Mouse (Mus musculus) embryo, embryonic 11 days (tissue): ENCODE results near the gene Srrm1.
A peak's percentile ranks its signal among the peaks of the same experiment; 100 is the strongest.
"Not testable (repeated sequence)": the region's sequence is repeated elsewhere in the genome, so short reads cannot be mapped to it uniquely, and the experiment has no call there.

Experiments
- DNase-seq: peaks from one replicate; pipeline ENCODE4 v3.0.0-alpha.2; 2015

The Srrm1 gene

DNA sequence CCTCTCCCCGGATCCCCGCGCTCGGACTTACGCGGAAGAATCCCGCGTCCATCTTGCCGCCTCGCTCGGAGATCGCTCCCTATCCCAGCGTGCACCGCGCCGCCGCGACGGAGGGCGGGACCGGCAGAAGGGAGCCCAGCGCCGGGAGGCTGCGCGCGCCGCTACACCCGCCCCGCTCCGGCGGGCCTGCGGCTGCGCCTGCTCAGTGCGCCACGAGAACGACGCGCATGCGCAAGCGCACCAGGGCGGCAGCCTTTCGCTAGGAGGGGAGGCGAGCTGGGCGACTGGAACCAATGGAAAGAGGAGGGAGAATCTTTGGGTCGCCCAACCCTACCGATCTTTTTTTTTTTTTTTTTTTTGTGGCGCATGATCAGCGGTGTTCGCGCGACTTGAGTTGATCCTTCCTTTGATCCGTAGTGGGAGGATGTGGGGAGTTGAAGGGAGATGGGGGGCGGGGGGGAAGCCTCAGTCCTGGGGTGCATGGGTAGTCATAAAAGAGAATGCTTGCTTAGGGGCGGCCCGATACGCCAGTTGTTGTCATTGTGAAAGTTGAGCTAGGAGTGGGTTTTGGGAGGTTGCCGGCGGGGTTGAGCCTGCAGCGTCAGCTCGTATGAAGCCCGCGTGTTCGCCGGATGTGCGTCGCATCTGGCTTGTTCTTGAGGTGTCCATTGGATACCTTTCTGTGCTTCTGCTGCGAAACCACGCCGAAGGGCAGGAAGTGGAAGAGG is at the start of gene Srrm1:
Gene Srrm1, minus strand, starts transcription at position 256 of the 728 bp plus-strand sequence.
- DNase-seq = peak; percentile 99

DNA sequence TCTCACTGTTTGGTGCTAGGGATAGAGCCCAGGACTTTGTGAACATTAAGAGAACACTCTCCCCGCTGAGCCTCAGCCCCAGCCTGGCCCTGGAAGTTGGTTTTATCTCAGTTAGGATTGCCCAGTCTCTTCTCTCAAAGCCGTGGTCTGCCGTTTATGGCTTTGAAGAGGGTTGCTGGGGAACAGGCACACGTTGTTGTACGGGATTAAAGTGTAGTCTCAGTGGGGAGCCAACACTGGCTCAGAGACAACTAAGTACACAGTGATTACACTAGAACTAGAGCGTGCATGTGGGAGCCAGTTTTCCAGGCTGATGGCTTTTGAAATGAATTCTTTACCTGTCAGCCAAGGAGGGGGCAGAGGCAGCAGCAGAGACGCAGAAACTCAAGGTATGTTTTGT is 48.8 kb upstream of the Srrm1 start:
- no peak for DNase-seq

DNA sequence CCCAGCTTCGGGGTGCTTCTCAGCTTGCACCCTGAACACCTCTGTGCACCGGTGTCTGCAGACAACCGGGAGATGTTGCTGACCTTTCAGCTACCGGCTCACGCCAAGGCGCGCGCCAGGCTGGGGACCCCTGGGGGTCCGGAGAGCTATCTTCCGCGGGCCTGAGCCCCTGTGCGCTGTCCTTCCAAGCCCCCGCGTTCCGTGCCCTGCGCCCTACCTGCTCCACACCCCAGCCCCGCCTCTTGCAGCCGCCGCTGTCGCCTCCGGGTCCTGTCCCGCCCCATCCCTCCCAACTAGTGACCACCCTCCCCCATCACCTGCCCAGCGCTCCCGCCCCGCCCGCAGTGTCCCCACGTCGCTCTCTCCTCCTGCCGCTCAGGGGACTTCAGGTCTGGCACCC is 44.9 kb upstream of the Srrm1 start, which contains the start of gene Ncmap:
Gene Ncmap, minus strand, starts transcription at position 237 of the 400 bp plus-strand sequence.
- DNase-seq = peak; percentile 34

DNA sequence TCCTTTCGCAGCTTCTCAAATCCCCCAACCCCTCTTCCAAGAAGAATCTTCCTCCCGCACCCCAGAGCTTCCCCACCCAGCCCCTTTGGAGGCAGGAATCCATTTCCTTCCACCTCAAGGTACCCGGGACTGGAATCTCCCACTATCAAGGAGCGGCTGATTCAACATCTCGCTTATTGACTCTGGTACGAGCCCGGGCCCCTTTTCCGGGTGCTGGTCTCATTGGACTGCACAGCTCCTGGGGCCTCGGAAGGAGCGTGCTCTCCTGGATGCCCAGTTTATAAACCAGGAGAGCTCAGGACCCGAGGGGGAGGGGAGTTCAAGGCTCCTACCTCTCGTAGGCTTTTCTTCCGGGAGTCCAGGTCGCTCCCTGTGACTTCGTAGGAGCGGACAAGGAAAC is 44.4 kb upstream of the Srrm1 start:
- peak; percentile 23 for DNase-seq

DNA sequence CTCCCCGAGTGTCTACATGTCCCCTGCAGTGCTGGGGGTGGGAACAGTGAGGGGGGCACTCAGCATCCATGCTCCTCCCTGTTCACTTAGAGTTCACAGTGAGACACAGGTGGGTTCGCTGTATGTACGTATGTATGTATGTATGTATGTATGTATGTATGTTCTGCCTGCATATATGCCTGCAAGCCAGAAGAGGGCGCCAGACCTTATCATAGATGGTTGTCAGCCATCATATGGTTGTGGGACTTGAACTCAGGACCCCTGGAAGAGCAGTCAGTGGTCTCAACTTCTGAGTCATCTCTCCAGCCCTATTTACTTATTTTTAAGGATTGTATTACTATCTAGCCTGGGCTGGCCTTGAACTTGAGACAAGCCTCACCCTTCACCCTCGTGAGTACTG is 43.2 kb upstream of the Srrm1 start:
- DNase-seq = no peak

DNA sequence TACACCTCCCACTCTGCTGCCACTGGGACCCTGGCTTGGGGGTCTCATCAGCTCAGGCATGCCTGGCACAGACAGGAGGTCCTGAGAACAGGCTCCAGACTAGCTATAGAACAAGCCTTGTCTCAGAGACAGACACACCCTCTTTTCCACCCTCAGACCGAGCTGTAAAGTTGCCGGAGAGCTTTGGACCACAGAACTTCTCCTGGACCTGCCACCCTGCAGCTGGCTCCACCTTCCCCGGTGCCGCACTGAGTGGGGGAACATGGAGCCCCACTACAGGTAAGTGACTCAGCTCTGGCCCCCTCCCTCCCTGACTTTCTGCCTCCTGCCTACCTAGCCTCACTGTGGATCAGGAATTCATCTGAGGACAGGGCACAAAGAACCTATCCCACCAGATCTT is 42.3 kb upstream of the Srrm1 start:
- DNase-seq = no peak

DNA sequence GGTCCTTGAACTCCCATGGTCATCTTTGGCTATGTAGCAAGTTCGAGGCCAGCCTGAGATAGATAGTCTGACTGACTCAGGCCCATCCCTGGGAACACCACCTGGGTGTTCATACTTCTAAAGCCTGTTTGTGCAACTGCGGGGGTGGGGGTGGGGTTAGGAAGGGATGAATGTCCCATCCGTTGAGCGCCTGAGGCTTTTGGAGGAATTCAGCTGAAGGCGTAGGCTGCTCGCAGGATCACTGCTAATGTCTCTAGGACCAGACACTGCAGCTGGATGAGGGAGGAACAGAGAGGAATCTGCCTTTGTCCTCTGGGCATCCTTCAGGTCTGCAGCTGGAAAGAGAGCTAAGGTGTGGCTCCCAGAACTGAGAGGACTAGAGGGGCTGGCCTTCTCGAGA is 41.5 kb upstream of the Srrm1 start:
- no peak for DNase-seq

DNA sequence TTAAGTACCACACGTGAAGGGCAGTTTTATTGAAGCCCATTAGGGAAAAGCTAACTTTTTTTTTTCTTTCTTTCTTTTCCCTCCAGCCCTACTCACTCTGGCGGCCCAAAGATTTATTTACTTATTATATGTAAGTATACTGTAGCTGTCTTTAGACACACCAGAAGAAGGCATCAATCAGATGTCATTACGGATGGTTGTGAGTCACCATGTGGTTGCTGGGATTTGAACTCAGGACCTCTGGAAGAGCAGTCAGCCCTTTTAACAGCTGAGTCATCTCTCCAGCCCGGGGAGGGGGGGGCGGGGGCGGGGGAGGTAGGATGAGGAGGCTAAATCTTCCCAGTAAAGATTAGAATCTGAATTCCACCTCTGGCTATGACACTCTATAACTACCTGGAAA is 40.3 kb upstream of the Srrm1 start:
- no peak for DNase-seq

DNA sequence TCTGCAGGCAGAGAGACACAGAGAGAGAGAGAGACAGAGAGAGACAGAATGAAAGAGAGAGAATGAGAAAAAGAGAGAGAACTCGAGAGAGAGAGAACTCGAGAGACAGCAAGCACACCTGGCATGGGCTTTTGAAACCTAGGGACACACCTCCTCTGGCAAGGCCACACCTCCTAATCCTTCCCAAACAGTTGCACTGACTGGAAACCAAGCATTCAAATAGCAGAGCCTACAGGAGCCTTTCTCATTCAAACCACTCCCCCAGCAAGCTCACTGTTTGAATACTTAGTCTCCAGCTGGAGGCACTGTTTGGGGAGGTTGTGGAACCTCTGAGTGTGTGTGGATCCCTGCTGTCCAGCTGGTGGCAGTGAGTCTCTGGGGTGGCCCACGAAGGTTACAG is 39.7 kb upstream of the Srrm1 start:
- no peak for DNase-seq

DNA sequence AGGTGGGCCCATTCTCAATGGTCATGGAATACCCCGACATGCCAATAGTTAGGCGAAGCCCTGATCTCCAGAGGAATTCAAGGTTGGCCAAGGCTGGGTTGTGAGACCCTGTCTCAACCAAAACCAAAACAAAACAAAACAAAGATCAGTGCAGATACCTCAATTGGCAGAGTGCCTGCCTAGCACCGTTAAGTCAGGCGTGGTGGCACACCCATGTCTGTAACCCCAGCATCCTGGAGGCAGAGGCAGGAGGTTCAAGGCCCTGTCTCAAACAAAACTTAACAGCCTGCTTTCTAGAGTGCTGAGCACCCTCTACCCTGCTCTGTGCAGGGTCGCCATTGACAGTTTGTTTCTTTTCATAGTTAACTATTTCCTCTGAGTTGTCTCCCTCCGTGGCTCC is 37.9 kb upstream of the Srrm1 start:
- DNase-seq = no peak

DNA sequence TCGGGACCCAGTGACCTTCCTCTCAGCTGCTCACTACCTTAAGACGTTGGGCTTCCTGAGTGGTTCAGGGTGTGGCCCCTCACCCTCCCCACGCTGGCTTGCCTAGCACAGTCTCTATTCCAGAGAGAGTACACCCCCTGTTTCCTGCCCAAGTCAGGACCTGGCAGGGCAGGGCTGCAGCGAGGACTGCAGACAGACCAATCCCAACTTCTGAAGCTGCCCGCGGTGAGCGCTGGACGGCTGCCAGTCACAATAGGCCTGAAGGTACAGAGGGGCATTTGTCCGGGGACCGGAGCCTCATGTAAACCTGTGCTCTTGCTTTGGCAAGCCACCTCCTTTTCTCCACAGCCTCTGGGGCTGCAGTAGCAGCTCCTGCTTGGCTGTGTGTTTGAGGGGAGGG is 32.5 kb upstream of the Srrm1 start:
- no peak for DNase-seq

DNA sequence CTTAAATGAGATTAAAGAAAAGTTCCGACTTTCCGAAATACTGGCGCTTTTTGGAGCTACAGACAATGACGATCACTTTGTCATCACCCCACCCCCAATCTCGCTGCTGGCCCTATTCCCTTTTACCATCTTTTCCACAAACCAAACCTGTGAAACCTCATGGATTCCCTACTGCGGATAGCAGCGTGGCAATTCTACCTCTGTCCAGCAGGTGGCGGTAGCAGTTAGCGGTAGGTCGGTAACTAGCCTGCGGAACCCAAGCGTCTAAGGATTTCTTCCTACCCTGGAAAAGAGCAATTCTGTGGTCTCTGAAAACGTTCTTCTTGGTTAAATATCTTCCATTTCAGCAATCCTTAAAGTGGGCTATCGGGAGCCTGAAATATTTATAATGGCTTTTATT is 29.2 kb upstream of the Srrm1 start:
- DNase-seq = peak; percentile 85

DNA sequence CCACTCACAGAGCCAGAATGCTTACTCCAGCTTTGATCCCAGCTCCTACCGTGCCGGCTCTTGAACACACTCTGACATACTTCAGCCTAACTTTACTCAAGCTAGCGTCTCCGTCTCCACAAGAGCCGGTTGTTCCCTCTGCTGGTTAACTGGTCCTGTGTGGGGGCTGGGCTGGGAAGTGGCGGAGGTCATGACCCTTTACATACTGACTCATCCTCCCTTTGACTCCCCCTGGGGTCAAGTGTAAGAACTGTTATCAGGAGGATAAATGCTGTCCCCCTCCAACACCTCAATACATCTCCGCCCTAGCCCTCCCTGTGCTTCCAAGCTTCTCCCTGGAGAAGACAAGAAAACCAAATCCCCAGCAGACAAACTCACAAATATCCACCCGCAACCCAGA is 28.2 kb upstream of the Srrm1 start:
- peak; percentile 16 for DNase-seq

DNA sequence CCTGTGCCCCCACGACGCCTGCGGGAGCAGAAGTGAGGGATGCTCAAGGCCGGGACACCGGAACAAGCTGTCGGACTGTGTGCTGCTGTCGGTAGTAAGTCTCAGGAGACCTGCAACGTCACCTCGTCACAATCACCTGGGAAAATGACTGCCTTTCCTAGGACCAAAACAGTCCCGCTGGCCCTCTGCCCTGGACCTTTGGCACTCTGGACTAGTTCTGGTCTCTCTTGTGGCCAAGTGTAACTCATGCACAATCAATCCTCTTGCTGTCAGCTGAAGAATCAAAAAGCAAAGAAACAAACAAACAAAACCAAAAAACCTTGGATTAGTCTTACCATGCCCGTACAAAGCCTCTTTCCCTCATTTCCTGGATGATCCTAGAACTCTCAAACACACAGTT is 24.1 kb upstream of the Srrm1 start:
- DNase-seq = no peak

DNA sequence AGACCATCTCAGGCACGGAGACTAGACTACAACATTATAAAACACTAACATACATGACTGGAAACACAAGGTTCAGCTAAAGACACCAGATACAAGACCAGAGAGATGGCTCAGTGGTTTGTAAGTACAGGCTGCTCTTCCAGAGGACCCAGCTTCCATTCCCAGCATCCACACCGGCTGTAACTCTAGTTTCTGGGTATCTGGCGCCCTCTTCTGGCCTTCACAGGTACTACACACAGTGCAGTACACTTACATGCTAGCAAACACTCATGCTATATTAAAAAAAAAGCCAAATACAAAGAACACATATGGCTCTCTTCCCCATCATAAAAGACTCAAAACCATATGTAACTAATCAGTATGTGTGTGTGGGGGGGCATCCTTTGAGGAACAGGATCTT is 22.3 kb upstream of the Srrm1 start:
- DNase-seq = no peak

DNA sequence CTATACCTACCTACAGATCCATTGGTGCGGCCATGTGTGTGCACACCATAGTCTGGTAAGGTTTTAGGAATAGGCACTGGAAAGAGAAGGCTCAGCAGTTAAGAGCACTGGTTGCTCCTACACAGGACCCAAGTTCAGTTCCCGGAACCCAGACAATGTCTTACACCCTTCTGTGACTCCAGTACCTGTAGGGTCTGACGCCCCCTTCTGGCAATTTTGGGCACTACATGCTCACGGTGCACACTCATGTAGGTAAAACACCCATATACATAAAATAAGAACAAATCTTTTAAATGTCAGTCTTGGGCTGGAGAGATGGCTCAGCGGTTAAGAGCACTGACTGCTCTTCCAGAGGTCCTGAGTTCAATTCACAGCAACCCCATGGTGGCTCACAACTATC is 20.2 kb upstream of the Srrm1 start:
- no peak for DNase-seq

DNA sequence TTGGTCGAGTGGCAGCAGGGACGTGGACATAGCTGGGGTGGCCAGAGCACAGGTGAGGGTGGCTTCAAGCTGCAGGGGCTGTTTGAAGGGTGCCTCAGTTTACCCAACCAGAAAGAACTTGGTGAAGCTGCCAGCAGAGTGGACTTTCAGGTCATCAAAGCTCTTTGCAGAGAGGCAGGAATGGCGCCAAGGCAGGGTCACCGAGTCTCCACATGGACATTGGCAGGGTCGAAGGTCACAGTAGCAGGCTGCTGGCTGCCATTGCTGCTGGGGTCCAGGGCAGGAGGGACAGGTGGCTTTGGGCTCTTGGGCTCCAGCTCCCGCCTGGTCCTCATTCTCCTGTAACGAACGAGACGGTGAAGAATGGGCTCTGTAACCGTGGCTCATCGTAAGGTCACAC is 17.3 kb upstream of the Srrm1 start:
- DNase-seq = no peak

DNA sequence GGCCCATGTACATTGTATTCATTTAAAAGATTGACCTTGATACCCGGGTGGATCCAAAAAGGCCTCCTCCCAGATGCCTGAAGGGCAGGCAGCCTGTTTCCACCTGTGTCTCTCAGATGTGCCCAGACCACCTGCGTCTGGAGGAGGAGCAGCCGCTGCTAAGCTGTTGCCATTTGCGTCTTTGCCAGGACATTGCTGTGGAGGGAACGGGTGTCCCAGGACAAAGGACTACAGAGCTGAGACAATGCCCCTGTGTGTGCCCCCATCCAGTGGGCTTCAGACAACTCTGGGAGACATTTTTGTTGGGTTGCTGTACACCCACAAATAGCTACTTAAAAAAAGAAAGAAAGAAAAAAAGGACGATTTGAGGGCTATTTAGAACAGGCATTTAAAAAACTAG is 9.7 kb upstream of the Srrm1 start:
- DNase-seq = no peak

DNA sequence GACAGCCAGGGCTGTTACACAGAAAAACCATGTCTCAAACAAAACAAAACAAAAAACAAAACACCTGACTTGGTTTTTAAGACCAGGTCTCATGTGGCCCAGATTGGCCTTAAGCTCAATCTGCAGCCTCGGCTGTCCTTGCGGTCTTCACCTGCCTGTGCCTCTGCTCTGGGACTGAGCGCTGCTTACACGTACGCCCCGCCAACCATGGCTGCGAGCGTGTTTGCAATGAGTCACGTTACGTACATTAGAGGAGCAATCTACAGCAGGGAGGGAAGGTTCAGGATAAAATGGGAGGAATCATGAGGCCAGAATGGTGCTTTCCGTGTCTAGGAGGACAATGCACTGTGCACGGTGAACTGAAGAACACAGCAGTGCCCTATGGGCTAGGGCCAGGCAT is 8.6 kb upstream of the Srrm1 start:
- no peak for DNase-seq

DNA sequence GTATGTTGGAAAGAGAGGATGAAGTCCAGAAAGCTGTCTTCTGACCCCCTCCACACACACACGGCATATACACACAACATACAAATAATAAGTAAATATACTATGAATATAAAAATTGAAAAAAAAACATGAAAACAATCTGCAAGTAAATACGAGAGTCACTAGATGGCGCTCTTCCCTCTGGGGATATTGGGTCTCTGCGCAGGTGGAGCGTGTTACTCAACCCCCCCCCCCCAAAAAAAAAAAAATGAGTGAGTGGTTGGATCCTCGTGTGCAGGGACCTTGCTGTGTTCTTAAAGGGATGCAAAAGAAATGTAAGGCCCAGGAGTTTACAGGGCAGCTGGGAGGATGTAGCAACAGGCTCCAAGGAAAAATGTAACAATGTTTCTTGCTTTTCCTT is 5.6 kb upstream of the Srrm1 start:
- DNase-seq = peak; percentile 86

DNA sequence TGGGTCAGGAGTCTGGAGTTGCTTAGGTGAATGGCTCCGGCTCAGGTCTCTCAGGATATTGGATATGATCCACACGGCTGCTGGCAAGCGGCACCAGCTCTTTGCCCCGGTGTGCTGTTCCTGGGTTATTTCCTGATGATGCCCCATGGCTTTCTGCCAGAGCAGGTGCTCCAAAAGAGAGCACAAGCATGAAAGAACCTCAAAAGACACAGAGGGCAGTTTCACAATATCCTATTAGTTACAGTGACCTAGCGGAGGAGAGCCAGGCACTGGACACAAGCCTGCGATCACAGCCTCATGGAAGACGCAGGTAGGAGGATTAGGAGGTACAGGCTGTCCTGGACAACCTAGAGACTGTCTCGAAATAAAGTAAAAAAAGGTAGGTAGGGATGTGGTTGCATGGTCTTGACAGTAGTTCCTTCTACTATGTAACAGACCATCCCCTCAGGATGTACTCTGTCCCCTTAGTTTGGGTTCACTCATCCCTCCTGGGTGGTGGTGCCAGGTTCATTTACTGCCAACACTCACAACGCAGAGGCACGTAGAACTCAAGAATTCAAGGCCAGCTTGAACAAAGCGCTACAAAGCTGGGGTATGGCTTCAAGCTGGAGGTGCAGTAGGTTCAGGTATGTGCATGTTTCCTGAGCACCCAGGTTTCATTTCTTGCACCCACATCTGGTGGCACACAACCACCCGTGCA is 4.2 kb upstream of the Srrm1 start:
- no peak for DNase-seq

DNA sequence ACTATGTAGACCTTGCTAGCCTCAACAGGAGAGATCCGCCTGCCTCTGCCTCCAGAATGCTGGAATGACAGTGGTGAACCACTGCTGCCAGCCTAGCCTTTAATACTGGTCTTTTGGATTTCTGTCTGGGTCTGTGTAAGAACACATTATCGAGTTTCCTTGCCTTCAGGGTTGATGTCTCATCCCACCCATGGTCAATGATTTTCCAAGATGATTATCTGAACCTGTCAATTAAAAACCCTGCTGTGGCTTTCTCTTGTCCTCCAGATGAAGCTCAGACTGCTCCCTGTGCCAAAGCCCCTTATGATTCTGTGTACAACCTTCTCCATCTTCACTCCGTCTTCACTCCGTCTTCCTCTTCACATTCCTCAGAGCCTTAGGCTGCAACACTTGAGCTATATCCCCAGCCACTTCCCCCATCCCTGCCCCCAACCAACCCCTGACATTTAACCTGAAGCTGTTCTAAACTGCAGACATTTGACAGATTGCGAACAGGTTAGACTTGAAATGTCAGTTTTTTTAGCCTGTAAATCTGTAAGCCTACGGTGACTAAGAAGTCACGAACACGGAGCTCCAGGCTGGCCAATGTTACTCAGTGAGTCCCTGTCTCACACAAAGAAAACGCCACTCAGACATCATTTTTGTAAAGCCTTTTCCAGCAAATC is 2.9 kb upstream of the Srrm1 start:
- no peak for DNase-seq

DNA sequence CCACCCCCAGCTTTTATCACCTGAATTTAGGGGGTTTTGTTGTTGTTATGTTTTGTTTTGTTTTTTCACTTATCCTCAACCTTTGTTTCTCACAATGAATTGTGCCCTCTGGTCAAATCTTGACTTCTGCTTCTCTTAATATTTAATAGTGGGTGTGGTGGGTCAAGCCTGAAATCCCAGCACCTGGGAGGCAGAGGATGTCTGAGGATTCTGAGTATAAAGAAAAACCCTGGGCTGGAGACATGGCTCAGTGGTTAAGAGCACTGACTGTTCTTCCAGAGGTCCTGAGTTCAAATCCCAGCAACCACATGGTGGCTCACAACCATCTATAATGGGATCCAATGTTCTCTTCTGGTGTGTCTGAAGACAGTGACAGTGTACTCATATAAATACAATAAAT is 1.6 kb upstream of the Srrm1 start:
- DNase-seq = not testable (repeated sequence)

DNA sequence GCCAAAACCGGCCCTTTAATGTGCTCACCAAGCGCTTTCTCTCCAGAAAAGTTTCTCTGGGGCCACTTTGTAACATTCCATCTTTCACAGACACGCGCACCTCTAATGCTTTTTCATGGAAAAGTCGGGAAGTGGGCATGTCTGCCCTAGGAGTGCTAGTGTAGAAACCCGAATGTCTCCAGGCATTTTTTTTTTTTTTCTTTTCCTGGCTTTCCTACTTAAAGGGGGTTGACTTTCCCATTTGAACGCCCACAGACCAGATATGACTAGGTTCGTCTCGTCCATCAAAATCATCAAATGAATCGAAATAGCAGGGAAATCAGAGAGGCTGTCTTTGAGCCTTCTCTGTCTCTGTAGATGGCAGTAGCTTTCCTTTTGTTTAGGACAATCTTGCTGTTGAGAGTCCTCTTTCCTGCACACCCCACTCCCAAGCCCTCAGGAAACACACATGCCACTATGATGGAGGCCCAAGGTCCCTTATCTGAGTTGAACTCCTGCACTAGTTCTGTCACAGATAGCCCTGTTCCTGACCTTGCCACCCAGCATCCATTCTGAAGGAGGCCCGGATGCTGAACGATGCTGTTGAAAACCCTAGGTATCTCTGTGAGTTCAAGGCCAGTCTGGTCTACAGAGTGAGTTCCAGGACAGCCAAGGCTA is 801 bp upstream of the Srrm1 start:
- no peak for DNase-seq
